Mouse (Mus musculus) neural tube, embryonic 11.5 days (tissue): Measurements from ENCODE around the gene 2510039O18Rik. TPM values are rescaled to one million over a fixed set of nuclear protein-coding genes. Genes with fewer than 3 reads are reported as not detected.

ENCODE experiments used
- ATAC-seq: fragments of 200-750 bp; cut with Nextera tagmentation; 2 replicates; pipeline ENCODE4 v1.8.0; 2017; ENCODE audit warnings: moderate number of reproducible peaks, mild to moderate bottlenecking, moderate TSS enrichment, moderate library complexity; ENCODE audit not compliant: insufficient read depth, low FRiP score, low TSS enrichment
- DNase-seq: peaks from one replicate; pipeline ENCODE4 v3.0.0-alpha.2; 2015; ENCODE audit warnings: low spot score
- H3K27ac ChIP-seq: fragments of 300-500 bp; sonication (generic); 2 replicates; pipeline ENCODE4 v1.5.1; 2014; ENCODE audit warnings: low read depth, mild to moderate bottlenecking, low read length
- H3K27me3 ChIP-seq: fragments of 300-500 bp; sonication (generic); 2 replicates; pipeline ENCODE4 v1.6.1; 2014; ENCODE audit warnings: mild to moderate bottlenecking, low read length, mixed read lengths; ENCODE audit not compliant: control insufficient read depth, insufficient read depth
- H3K36me3 ChIP-seq: fragments of 300-500 bp; sonication (generic); 2 replicates; pipeline ENCODE4 v1.6.1; 2014; ENCODE audit warnings: mild to moderate bottlenecking, low read length, moderate library complexity, mixed read lengths; ENCODE audit not compliant: control insufficient read depth, insufficient read depth
- H3K4me1 ChIP-seq: fragments of 300-500 bp; sonication (generic); 2 replicates; pipeline ENCODE4 v1.6.1; 2014; ENCODE audit warnings: low read length, mixed read lengths; ENCODE audit not compliant: control insufficient read depth, insufficient read depth
- H3K4me2 ChIP-seq: fragments of 300-500 bp; sonication (generic); 2 replicates; pipeline ENCODE4 v1.6.1; 2014; ENCODE audit warnings: low read depth, mild to moderate bottlenecking, moderate library complexity
- H3K4me3 ChIP-seq: fragments of 300-500 bp; sonication (generic); 2 replicates; pipeline ENCODE4 v1.5.1; 2014; ENCODE audit warnings: low read depth, low read length
- H3K9ac ChIP-seq: fragments of 300-500 bp; sonication (generic); 2 replicates; pipeline ENCODE4 v1.6.1; 2014; ENCODE audit warnings: mild to moderate bottlenecking, low read length
- H3K9me3 ChIP-seq: fragments of 300-500 bp; sonication (generic); 2 replicates; pipeline ENCODE4 v1.6.1; 2016; ENCODE audit warnings: low read length; ENCODE audit not compliant: control insufficient read depth
- WGBS: fragments of 180-500 bp; shearing (Covaris S2); extraction: QIAGEN DNeasy Blood & Tissue Kit; methylation state at CpG from one replicate; pipeline ENCODE4 v1.1.7; 2014; 5-methylcytosine and 5-hydroxymethylcytosine counted together
- polyA plus RNA-seq: library from polyadenylated mRNA; unstranded; fragments of >200 nt; fragmentation: Nextera tagmentation; extraction: Ambion mirVana; gene quantifications from 2 replicates; pipeline ENCODE4 v1.2.1, GENCODE M21; 2014

2510039O18Rik gene
- polyA plus RNA-seq, 1 experiment from 2014 or later, result 20.6 TPM

- peak overlapping the region; percentile 52 for H3K4me2 ChIP-seq
- H3K4me3 ChIP-seq, result peak overlapping the region; percentile 69
- H3K27me3 ChIP-seq, result no peaks in the 10 kb centered on the region
- WGBS, result 7% methylated on average over 8 of the region's 8 CpGs
- H3K36me3 ChIP-seq, result peaks cover under 1% of the 10 kb centered on the region; the same call in 1 of the 2 replicates
- DNase-seq, result no peak
- peak; percentile 23; the same call in 1 of the 2 replicates for ATAC-seq
- peaks cover 6% of the 10 kb centered on the region for H3K4me1 ChIP-seq
- H3K9me3 ChIP-seq, result no peaks in the 10 kb centered on the region
- no peak overlapping the region for H3K27ac ChIP-seq
- H3K9ac ChIP-seq, result peak overlapping the region; percentile 72; the same call in 1 of the 2 replicates
Observed at GRCm38 (mm10) chr4:147905090-147905659, 35.5 kb upstream of the 2510039O18Rik start.

DNA sequence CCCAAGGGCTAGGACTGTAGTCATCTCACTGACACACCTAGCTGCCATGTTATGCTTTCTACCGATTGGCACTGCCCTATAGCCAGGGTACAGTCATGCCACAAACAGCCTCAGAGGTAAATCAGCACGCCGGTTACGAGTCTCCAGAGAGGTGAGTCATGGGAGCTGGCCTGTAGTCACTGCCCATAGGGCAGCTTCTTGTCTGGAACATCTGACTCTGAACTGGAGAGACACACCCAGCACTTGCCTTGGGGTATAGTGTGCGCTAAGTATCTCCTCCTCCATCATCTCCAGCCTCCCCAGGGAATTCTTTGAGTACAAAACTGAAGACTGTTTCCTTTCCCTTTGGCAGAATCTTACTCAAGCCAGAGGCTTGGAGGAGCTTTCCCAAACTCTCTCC lies 34.5 kb upstream of the 2510039O18Rik start:
- Histone ChIP-seq H3K4me2 (no peak overlapping the region), H3K27me3 (no peaks in the 10 kb centered on the region), H3K9ac (no peak overlapping the region), H3K9me3 (no peaks in the 10 kb centered on the region), H3K4me3 (no peak overlapping the region), H3K36me3 (no peaks in the 10 kb centered on the region; the same call in 1 of the 2 replicates), H3K27ac (no peak overlapping the region), H3K4me1 (peaks cover 6% of the 10 kb centered on the region)
- 87% methylated on average over 5 of the region's 5 CpGs for WGBS
- DNase-seq (no peak), ATAC-seq (no peak)

GRCm38 (mm10) chr4:147909486-147909885 lies 31.2 kb upstream of the 2510039O18Rik start:
- Histone ChIP-seq H3K36me3 (no peaks in the 10 kb centered on the region; the same call in 1 of the 2 replicates), H3K9me3 (no peaks in the 10 kb centered on the region), H3K4me1 (0 out of 2 replicates have a peak, but pooled peaks cover 2% of the 10 kb centered on the region), H3K4me2 (no peak overlapping the region), H3K27me3 (no peaks in the 10 kb centered on the region), H3K9ac (no peak overlapping the region), H3K27ac (no peak overlapping the region), H3K4me3 (no peak overlapping the region)
- WGBS, result 92% methylated on average over 5 of the region's 5 CpGs
- no peak for ATAC-seq
- no peak for DNase-seq

DNA sequence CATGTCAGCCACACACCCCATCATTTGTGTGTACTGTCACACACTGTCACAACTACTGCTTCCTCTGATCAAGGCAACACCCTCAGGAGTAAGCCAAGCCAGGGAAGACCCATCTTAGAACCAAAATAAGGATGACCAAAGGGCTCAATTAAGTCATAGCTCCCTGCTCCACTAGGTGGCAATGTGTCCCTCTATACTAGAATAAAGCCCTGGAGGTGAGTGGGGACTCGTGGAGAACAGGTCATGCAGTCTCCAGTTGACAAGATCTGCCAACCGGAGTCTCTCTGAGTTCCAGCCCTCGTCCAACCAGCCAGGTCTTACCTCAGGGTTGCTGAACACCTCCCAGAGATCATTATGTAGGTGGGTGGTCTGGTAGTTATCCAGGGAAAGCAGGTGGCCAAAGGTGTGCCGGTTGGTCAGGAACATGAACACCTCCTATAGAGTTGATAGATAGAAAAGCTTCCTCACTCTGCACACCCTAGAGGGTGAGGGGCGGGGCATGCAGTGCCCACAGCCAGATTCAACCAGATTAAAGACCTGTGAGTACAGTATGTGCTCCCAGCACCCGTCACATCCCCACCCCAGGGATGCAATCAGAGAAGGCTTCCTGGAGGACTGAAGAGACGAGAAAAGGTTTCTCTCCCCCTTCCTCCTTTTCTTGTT lies 22.1 kb upstream of the 2510039O18Rik start:
- DNase-seq (peak; percentile 32), ATAC-seq (no peak)
- no peaks in the 10 kb centered on the region for H3K27me3 ChIP-seq
- no peaks in the 10 kb centered on the region for H3K9me3 ChIP-seq
- H3K27ac ChIP-seq, result no peak overlapping the region
- no peaks in the 10 kb centered on the region; the same call in 1 of the 2 replicates for H3K36me3 ChIP-seq
- H3K4me1 ChIP-seq, result no peaks in the 10 kb centered on the region
- H3K9ac ChIP-seq, result no peak overlapping the region
- no peak overlapping the region for H3K4me3 ChIP-seq
- no peak overlapping the region for H3K4me2 ChIP-seq
- 62% methylated on average over 7 of the region's 7 CpGs for WGBS

- no peak for ATAC-seq
- 28% methylated on average over 10 of the region's 10 CpGs for WGBS
- Histone ChIP-seq H3K9me3 (no peaks in the 10 kb centered on the region), H3K36me3 (no peaks in the 10 kb centered on the region), H3K4me2 (no peak overlapping the region), H3K27ac (no peak overlapping the region), H3K9ac (no peak overlapping the region), H3K27me3 (no peaks in the 10 kb centered on the region), H3K4me1 (no peaks in the 10 kb centered on the region), H3K4me3 (no peak overlapping the region)
- DNase-seq, result no peak
Observed at GRCm38 (mm10) chr4:147920973-147921372, 19.7 kb upstream of the 2510039O18Rik start.

- H3K4me3 ChIP-seq, result no peak overlapping the region
- 84% methylated on average over 11 of the region's 11 CpGs for WGBS
- no peaks in the 10 kb centered on the region for H3K27me3 ChIP-seq
- ATAC-seq (no peak), DNase-seq (no peak)
- no peak overlapping the region for H3K4me2 ChIP-seq
- no peaks in the 10 kb centered on the region for H3K9me3 ChIP-seq
- H3K9ac ChIP-seq, result no peak overlapping the region
- no peaks in the 10 kb centered on the region for H3K4me1 ChIP-seq
- no peak overlapping the region for H3K27ac ChIP-seq
- H3K36me3 ChIP-seq, result no peaks in the 10 kb centered on the region
Observed at GRCm38 (mm10) chr4:147922341-147922740, 18.4 kb upstream of the 2510039O18Rik start.

DNA sequence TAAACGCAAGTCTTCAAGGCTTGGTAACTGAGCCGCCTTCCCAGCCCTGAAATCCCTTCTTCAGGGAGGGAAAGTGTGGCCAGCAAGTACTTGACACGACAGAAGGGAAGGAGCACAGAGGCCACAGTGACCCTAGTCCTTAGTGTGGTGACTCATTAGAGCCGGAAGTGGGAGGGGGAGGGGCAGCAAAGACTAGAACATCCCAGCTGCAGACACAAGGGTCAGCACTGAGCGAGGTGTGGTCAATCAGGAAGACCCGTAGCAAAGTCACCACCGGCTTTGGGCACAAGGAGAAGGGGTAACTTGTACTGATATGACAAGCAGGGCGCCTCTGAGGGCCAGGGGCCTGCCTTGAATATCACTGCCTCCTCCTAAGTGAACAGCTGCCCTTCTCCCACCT lies 13.0 kb upstream of the 2510039O18Rik start:
- no peak overlapping the region for H3K4me3 ChIP-seq
- H3K4me2 ChIP-seq, result no peak overlapping the region
- H3K27ac ChIP-seq, result no peak overlapping the region
- H3K27me3 ChIP-seq, result no peaks in the 10 kb centered on the region
- no peaks in the 10 kb centered on the region for H3K9me3 ChIP-seq
- ATAC-seq (no peak), DNase-seq (no peak)
- no peaks in the 10 kb centered on the region for H3K4me1 ChIP-seq
- H3K36me3 ChIP-seq, result no peaks in the 10 kb centered on the region
- no peak overlapping the region for H3K9ac ChIP-seq
- WGBS, result 40% methylated on average over 8 of the region's 8 CpGs

- Histone ChIP-seq H3K4me3 (no peak overlapping the region), H3K36me3 (no peaks in the 10 kb centered on the region), H3K4me2 (no peak overlapping the region), H3K9me3 (no peaks in the 10 kb centered on the region), H3K9ac (no peak overlapping the region), H3K27ac (no peak overlapping the region), H3K4me1 (no peaks in the 10 kb centered on the region), H3K27me3 (no peaks in the 10 kb centered on the region)
- no peak for ATAC-seq
- 18% methylated on average over 9 of the region's 9 CpGs for WGBS
- DNase-seq, result no peak
Observed at GRCm38 (mm10) chr4:147928136-147928535, 12.6 kb upstream of the 2510039O18Rik start.

DNA sequence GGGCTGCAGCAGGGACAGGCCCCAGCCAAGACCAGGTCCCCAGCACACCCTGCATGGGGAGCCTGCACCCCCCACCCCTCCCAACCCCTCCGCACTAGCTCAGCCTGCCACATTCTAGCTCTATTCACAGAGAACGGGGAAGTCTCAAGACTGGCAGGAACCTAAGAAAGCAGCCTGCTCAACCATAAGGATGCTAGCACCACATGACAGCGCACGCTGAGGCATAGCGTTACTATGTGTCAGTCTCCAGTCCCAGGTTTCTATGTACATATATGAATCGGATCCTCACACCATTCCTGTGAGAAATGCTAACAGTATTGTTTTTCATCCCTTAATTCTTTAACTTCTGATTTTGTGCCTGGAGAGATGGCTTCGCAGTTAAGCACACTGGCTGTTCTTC lies 12.2 kb upstream of the 2510039O18Rik start:
- no peaks in the 10 kb centered on the region for H3K4me1 ChIP-seq
- H3K4me3 ChIP-seq, result no peak overlapping the region
- H3K27me3 ChIP-seq, result no peaks in the 10 kb centered on the region
- H3K36me3 ChIP-seq, result no peaks in the 10 kb centered on the region
- no peak overlapping the region for H3K9ac ChIP-seq
- ATAC-seq (no peak), DNase-seq (no peak)
- no peaks in the 10 kb centered on the region for H3K9me3 ChIP-seq
- whole genome bisulfite sequencing, result 74% methylated on average over 7 of the region's 7 CpGs
- H3K27ac ChIP-seq, result no peak overlapping the region
- no peak overlapping the region for H3K4me2 ChIP-seq
